Mouse (Mus musculus) lung, postnatal 0 days (tissue): ENCODE measurements around the gene Gon4l. TPM values are rescaled to one million over a fixed set of nuclear protein-coding genes. Genes with fewer than 3 reads are reported as not detected.
A peak's percentile ranks its signal among the peaks of the same experiment; 100 is the strongest.
"Not testable (repeated sequence)": the region's sequence is repeated elsewhere in the genome, so short reads cannot be mapped to it uniquely, and the experiment has no call there.

Source experiments
- ATAC-seq: fragments of 200-750 bp; cut with Nextera tagmentation; 2 replicates; pipeline ENCODE4 v1.8.0; 2017; ENCODE audit warnings: moderate library complexity
- DNase-seq: peaks from one replicate; pipeline ENCODE4 v3.0.0-alpha.2; 2016; ENCODE audit warnings: low spot score
- H3K27ac ChIP-seq: fragments of 300-500 bp; sonication (generic); 2 replicates; pipeline ENCODE4 v1.5.1; 2014; ENCODE audit warnings: antibody characterized with exemption, mild to moderate bottlenecking, low read length, mixed read lengths
- H3K27me3 ChIP-seq: fragments of 300-500 bp; sonication (generic); replicated peaks from 2 replicates; pipeline ENCODE4 v1.6.1; 2014; ENCODE audit warnings: low read length, mixed read lengths; ENCODE audit not compliant: insufficient read depth
- H3K36me3 ChIP-seq: fragments of 300-500 bp; sonication (generic); 2 replicates; pipeline ENCODE4 v1.6.1; 2014; ENCODE audit warnings: low read length, mixed read lengths; ENCODE audit not compliant: insufficient read depth
- H3K4me1 ChIP-seq: fragments of 300-500 bp; sonication (generic); 2 replicates; pipeline ENCODE4 v1.6.1; 2014; ENCODE audit warnings: antibody characterized with exemption, low read depth, low read length, mixed read lengths; ENCODE audit not compliant: insufficient read depth
- H3K4me2 ChIP-seq: fragments of 300-500 bp; sonication (generic); replicated peaks from 2 replicates; pipeline ENCODE4 v1.6.1; 2014; ENCODE audit warnings: low read depth, mild to moderate bottlenecking, low read length, moderate library complexity, mixed read lengths
- H3K4me3 ChIP-seq: fragments of 300-500 bp; sonication (generic); 2 replicates; pipeline ENCODE4 v1.5.1; 2014; ENCODE audit warnings: low read depth, low read length
- H3K9ac ChIP-seq: fragments of 300-500 bp; sonication (generic); replicated peaks from 2 replicates; pipeline ENCODE4 v1.6.1; 2014; ENCODE audit warnings: low read depth, mild to moderate bottlenecking
- H3K9me3 ChIP-seq: fragments of 300-500 bp; sonication (generic); 2 replicates; pipeline ENCODE4 v1.6.1; 2016; ENCODE audit warnings: low read length, mixed read lengths
- CTCF ChIP-seq: IDR thresholded peaks from 2 replicates; pipeline ENCODE4 v1.5.1; 2016; ENCODE audit warnings: antibody characterized with exemption, mild to moderate bottlenecking
- EP300 ChIP-seq: IDR thresholded peaks from 2 replicates; pipeline ENCODE4 v1.6.1; 2016; ENCODE audit warnings: antibody characterized with exemption, mild to moderate bottlenecking, control low read depth
- WGBS: fragments of 180-500 bp; shearing (Covaris S2); extraction: QIAGEN DNeasy Blood & Tissue Kit; methylation state at CpG from one replicate; pipeline ENCODE4 v1.1.7; 2014; 5-methylcytosine and 5-hydroxymethylcytosine counted together
- polyA plus RNA-seq: library from polyadenylated mRNA; unstranded; fragments of >200 nt; fragmentation: Nextera tagmentation; extraction: Ambion mirVana; gene quantifications from 2 replicates; pipeline ENCODE4 v1.2.1, GENCODE M21; 2015

The Gon4l gene
- polyA plus RNA-seq, 1 experiment from 2014 or later: 4.6 TPM

GRCm38 (mm10) chr3:88827231-88827630 lies 7.8 kb upstream of the Gon4l start:
- no peak for TF ChIP-seq CTCF
- TF ChIP-seq EP300: no peak
- Histone ChIP-seq H3K27ac (no peak overlapping the region), H3K4me3 (no peak overlapping the region), H3K4me1 (no peaks in the 10 kb centered on the region), H3K9ac (no peak overlapping the region), H3K36me3 (peaks cover 4% of the 10 kb centered on the region; the same call in 1 of the 2 replicates), H3K9me3 (no peaks in the 10 kb centered on the region), H3K4me2 (no peak overlapping the region), H3K27me3 (no peaks in the 10 kb centered on the region)
- no peak for DNase-seq
- no peak for ATAC-seq
- 97% methylated on average over 9 of the region's 9 CpGs for WGBS

- H3K36me3 ChIP-seq, H3K27ac ChIP-seq: not testable (repeated sequence)
Measured at GRCm38 (mm10) chr3:88831177-88832121, 3.6 kb upstream of the Gon4l start.

GRCm38 (mm10) chr3:88832388-88832787 lies 2.6 kb upstream of the Gon4l start:
- H3K4me3 ChIP-seq, H3K36me3 ChIP-seq, H3K9me3 ChIP-seq, H3K27me3 ChIP-seq, H3K4me1 ChIP-seq, H3K9ac ChIP-seq, H3K4me2 ChIP-seq, H3K27ac ChIP-seq: not testable (repeated sequence)
- WGBS: 3% methylated on average over 11 of the region's 14 CpGs
- ATAC-seq: peak; percentile 41
- DNase-seq: peak; percentile 77

More at GRCm38 (mm10) chr3:88831177-88832121, 3.6 kb upstream of the Gon4l start:
- peak; percentile 80 for ATAC-seq
- DNase-seq: peak; percentile 61
- not testable (repeated sequence) for H3K27me3 ChIP-seq, H3K9me3 ChIP-seq, H3K4me1 ChIP-seq, H3K9ac ChIP-seq
- WGBS: 5% methylated on average over 15 of the region's 28 CpGs
- Histone ChIP-seq H3K4me2 (peak overlapping the region; percentile 40), H3K4me3 (peak overlapping the region; percentile 20)

GRCm38 (mm10) chr3:88849172-88849571 lies 14.1 kb downstream of the Gon4l start:
- Histone ChIP-seq H3K27me3 (no peaks in the 10 kb centered on the region), H3K4me2 (no peak overlapping the region), H3K9ac (no peak overlapping the region), H3K9me3 (no peaks in the 10 kb centered on the region), H3K4me1 (no peaks in the 10 kb centered on the region), H3K4me3 (no peak overlapping the region), H3K27ac (no peak overlapping the region), H3K36me3 (peaks cover 7% of the 10 kb centered on the region)
- DNase-seq (no peak), ATAC-seq (no peak)
- WGBS: 79% methylated on average over 4 of the region's 4 CpGs
- TF ChIP-seq CTCF (no peak), EP300 (no peak)

GRCm38 (mm10) chr3:88855837-88856236 lies 20.8 kb downstream of the Gon4l start:
- TF ChIP-seq EP300: peak; percentile 9; the same call in 1 of the 2 replicates
- TF ChIP-seq CTCF: no peak
- 52% methylated on average over 6 of the region's 6 CpGs for WGBS
- DNase-seq: peak; percentile 86

GRCm38 (mm10) chr3:88862129-88862528 lies 27.1 kb downstream of the Gon4l start:
- ATAC-seq: no peak
- H3K36me3 ChIP-seq: peaks cover 39% of the 10 kb centered on the region
- no peaks in the 10 kb centered on the region for H3K4me1 ChIP-seq
- no peak overlapping the region for H3K4me3 ChIP-seq
- H3K4me2 ChIP-seq: no peak overlapping the region
- H3K27me3 ChIP-seq: no peaks in the 10 kb centered on the region
- H3K9me3 ChIP-seq: no peaks in the 10 kb centered on the region
- no peak overlapping the region for H3K27ac ChIP-seq
- 88% methylated on average over 3 of the region's 3 CpGs for WGBS
- no peak for DNase-seq
- H3K9ac ChIP-seq: no peak overlapping the region
- no peak for TF ChIP-seq CTCF
- TF ChIP-seq EP300: no peak

More at GRCm38 (mm10) chr3:88855837-88856236, 20.8 kb downstream of the Gon4l start:
- no peak overlapping the region for H3K4me2 ChIP-seq
- no peaks in the 10 kb centered on the region for H3K27me3 ChIP-seq
- H3K27ac ChIP-seq: peak overlapping the region; percentile 60; the same call in 1 of the 2 replicates
- H3K9ac ChIP-seq: no peak overlapping the region
- peaks cover 26% of the 10 kb centered on the region for H3K36me3 ChIP-seq
- peak; percentile 89 for ATAC-seq
- no peak overlapping the region for H3K4me3 ChIP-seq
- no peaks in the 10 kb centered on the region for H3K9me3 ChIP-seq
- H3K4me1 ChIP-seq: no peaks in the 10 kb centered on the region

GRCm38 (mm10) chr3:88866735-88867134 lies 31.7 kb downstream of the Gon4l start:
- not testable (repeated sequence) for H3K4me3 ChIP-seq, H3K27me3 ChIP-seq, H3K9me3 ChIP-seq, DNase-seq, H3K4me2 ChIP-seq, H3K9ac ChIP-seq, H3K27ac ChIP-seq, H3K4me1 ChIP-seq
- peak; percentile 86 for ATAC-seq
- no CpG with 5 or more reads among the region's 3 CpGs for WGBS
- peaks cover 12% of the 10 kb centered on the region for H3K36me3 ChIP-seq

- H3K9ac ChIP-seq, H3K27me3 ChIP-seq, H3K4me2 ChIP-seq, H3K4me3 ChIP-seq, H3K27ac ChIP-seq, DNase-seq, H3K9me3 ChIP-seq, H3K4me1 ChIP-seq: not testable (repeated sequence)
- peak; percentile 33 for ATAC-seq
- WGBS: no CpG with 5 or more reads among the region's 8 CpGs
- H3K36me3 ChIP-seq: peaks cover 12% of the 10 kb centered on the region
Measured at GRCm38 (mm10) chr3:88867177-88867576, 32.1 kb downstream of the Gon4l start.

GRCm38 (mm10) chr3:88868449-88868848 lies 33.4 kb downstream of the Gon4l start:
- peak; percentile 75 for ATAC-seq
- H3K9ac ChIP-seq, H3K36me3 ChIP-seq, H3K27me3 ChIP-seq, H3K9me3 ChIP-seq, H3K4me3 ChIP-seq, DNase-seq, H3K4me1 ChIP-seq, H3K4me2 ChIP-seq, H3K27ac ChIP-seq: not testable (repeated sequence)
- no CpG with 5 or more reads among the region's 4 CpGs for WGBS
